Mouse (Mus musculus) MEL-GATA-1-ER (cell line): ENCODE data around the gene Fez2.

Source experiments
- DNase-seq: peaks from one replicate; pipeline ENCODE4 v3.0.0-alpha.2; 2012; ENCODE audit warnings: low read depth; ENCODE audit errors: extremely low read depth

Gene Fez2

GRCm38 (mm10) chr17:78322369-78323335, 95.3 kb downstream of the Fez2 start:
- no peak for DNase-seq

- no peak for DNase-seq
Measured at GRCm38 (mm10) chr17:78321216-78321835, 96.6 kb downstream of the Fez2 start.
